Mouse (Mus musculus) testis, adult 2 months (tissue): ENCODE data around the gene Wdr54. TPM values are rescaled to one million over a fixed set of nuclear protein-coding genes. Genes with fewer than 3 reads are reported as not detected.
"Not testable (repeated sequence)": the region's sequence is repeated elsewhere in the genome, so short reads cannot be mapped to it uniquely, and the experiment has no call there.

Source experiments
- H3K27ac ChIP-seq: fragments of 200-500 bp; 2 replicates; pipeline ENCODE4 v1.5.1; 2012; ENCODE audit warnings: low read depth, low read length; ENCODE audit not compliant: control insufficient read depth, insufficient read depth
- H3K27me3 ChIP-seq: fragments of 200-500 bp; 2 replicates; pipeline ENCODE4 v1.6.1; 2012; ENCODE audit warnings: mild to moderate bottlenecking, low read length, moderate library complexity; ENCODE audit not compliant: control insufficient read depth, insufficient read depth
- H3K36me3 ChIP-seq: fragments of 200-500 bp; 2 replicates; pipeline ENCODE4 v1.6.1; 2012; ENCODE audit warnings: mild to moderate bottlenecking, low read length; ENCODE audit not compliant: control insufficient read depth, insufficient read depth
- H3K4me1 ChIP-seq: fragments of 200-500 bp; 2 replicates; pipeline ENCODE4 v1.6.1; 2012; ENCODE audit warnings: low read length; ENCODE audit not compliant: control insufficient read depth, insufficient read depth
- H3K4me3 ChIP-seq: fragments of 200-500 bp; 2 replicates; pipeline ENCODE4 v1.5.1; 2012; ENCODE audit warnings: low read depth, mild to moderate bottlenecking, low read length, moderate library complexity, mixed read lengths; ENCODE audit not compliant: control insufficient read depth
- CTCF ChIP-seq: fragments of 200-500 bp; IDR thresholded peaks from 2 replicates; pipeline ENCODE4 v1.5.1; 2012; ENCODE audit warnings: low read depth, mild to moderate bottlenecking, inconsistent platforms, low read length, moderate library complexity; ENCODE audit not compliant: control insufficient read depth, insufficient read depth, insufficient replicate concordance
- POLR2A ChIP-seq: fragments of 200-500 bp; IDR thresholded peaks from 2 replicates; pipeline ENCODE4 v1.6.1; 2012; ENCODE audit warnings: low read depth, mild to moderate bottlenecking, inconsistent platforms, low read length, moderate library complexity; ENCODE audit not compliant: control insufficient read depth
- polyA plus RNA-seq: library from polyadenylated mRNA; depleted of rRNA; stranded (reverse); fragments of >200 nt; gene quantifications from 2 replicates; pipeline ENCODE4 v1.2.3, GENCODE M21; 2012

The Wdr54 gene
- polyA plus RNA-seq, 1 experiment: 133 TPM

DNA sequence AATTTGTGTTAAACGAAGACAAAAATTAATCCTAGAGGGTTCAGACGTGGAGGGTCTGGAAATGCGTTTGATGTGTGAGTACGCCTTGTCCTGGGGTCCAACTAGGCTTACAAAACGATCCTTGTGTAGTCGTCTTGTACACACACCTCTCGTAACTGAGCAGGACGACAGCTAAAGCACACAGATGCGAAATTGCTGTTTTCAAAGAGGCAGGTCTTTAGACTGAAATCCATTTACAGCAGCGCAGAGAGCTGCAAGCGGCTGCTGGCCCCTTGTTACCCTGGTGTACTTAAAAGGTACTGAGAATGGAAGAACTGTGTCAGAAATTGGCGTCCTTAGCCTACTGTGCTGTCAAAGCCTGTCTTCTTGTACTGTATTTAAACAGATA, 10.0 kb upstream of the Wdr54 start:
- TF ChIP-seq POLR2A: no peak
- TF ChIP-seq CTCF: no peak
- Histone ChIP-seq H3K36me3 (no peaks in the 10 kb centered on the region; the same call in 1 of the 2 replicates), H3K27me3 (no peaks in the 10 kb centered on the region), H3K4me1 (peaks cover 18% of the 10 kb centered on the region), H3K4me3 (peak overlapping the region; percentile 93), H3K27ac (peak overlapping the region; percentile 1)

DNA sequence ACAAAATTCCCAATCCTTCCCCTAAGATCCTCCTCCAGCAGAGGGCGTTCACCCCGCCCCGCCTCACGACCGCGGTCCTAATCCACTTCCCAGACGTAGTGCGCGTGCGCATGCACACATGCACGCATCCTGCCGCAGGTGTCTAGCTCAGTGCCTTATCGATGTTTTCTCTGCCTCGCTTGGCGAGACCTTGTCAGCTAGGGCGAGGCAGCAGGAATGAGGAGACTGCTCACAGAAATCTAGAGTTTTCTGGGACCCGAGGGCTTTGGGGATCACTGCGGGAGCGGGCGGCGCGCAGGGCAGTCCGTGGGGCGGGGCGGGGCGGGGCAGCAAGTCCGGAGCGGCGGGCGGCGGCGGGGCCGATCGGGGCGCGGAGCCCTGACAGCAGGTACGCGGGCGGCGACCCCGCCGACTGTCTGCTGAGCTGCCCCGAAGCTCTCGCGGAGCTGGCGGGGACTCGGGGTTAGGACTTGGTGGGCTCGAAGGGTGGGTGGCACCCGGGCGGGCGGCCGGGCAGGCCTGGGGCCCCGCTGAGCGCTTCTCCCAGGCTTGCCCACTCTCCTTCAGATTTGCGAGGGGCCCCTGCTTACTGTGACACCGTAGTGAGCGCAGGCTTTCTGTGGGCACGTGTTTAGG, 9.5 kb upstream of the Wdr54 start, which contains the start of gene Dctn1:
Gene Dctn1, plus strand, starts transcription at position 314 of the 636 bp plus-strand sequence.
- TF ChIP-seq POLR2A (peak; percentile 35; the same call in 1 of the 2 replicates), CTCF (peak; percentile 70; the same call in 1 of the 2 replicates)

DNA sequence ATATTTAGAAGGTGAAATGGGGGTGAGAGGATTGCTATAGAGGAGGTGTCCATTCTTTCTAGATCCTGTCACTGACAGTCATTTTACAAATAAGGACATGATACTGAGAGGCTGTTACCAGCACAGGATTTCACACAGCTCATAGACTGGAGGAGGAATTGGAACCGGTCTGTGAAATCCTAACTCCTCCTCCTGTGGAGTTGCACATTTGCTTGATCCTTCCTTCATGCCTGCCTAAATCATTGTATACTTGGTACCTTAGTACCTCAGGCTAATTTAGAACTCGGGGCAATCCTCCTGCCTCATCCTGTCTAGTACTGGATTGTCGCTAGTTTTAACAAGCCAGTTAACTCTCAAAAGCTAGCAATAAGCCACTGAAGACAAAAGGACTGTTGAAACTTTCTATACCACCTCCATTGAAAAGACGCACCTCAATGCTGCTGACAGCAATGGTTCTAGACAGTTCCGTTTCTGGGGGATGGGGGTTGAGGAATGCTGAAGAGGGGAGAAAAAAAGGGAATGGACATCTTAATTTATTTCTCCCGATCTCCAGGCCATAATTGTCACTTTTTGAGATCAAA, 8.9 kb upstream of the Wdr54 start:
- Histone ChIP-seq H3K27ac (peak overlapping the region; percentile 77; the same call in 1 of the 2 replicates), H3K4me1 (peaks cover 20% of the 10 kb centered on the region)
- TF ChIP-seq CTCF (no peak), POLR2A (no peak)

More for the DNA sequence above, 9.5 kb upstream of the Wdr54 start, which contains the start of gene Dctn1:
- no peaks in the 10 kb centered on the region for H3K27me3 ChIP-seq
- H3K36me3 ChIP-seq: no peaks in the 10 kb centered on the region; the same call in 1 of the 2 replicates
- H3K4me3 ChIP-seq: peak within 1 kb of the TSS; percentile 93
- peak within 1 kb of the TSS; percentile 87 for H3K27ac ChIP-seq
- H3K4me1 ChIP-seq: peaks cover 20% of the 10 kb centered on the region

DNA sequence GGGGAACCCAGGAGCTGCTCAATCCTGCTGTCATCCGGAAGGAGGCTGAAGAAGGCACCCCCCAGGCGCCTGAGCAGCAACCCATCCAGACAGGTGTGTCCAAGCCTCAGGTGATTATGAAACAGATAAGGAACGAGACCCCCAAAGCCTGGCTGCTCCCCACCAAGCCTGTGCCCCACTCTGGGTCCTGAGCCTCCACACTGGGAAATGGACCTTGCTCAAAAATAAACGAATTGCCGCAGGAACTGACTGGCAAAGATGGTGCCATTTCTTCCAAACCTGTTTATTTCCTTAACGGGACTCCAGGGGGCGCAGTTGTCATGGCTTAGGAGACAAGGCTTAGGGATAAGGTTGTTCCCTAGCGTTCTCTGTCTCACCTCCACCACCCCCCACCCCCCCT, 6.5 kb upstream of the Wdr54 start:
- H3K27me3 ChIP-seq: no peaks in the 10 kb centered on the region
- TF ChIP-seq CTCF (peak; percentile 45; the same call in 1 of the 2 replicates), POLR2A (no peak)
- H3K4me3 ChIP-seq: peak overlapping the region; percentile 72
- H3K36me3 ChIP-seq: no peaks in the 10 kb centered on the region; the same call in 1 of the 2 replicates
- H3K4me1 ChIP-seq: peaks cover 20% of the 10 kb centered on the region
- no peak overlapping the region for H3K27ac ChIP-seq

More for the DNA sequence above, 8.9 kb upstream of the Wdr54 start:
- H3K27me3 ChIP-seq: no peaks in the 10 kb centered on the region
- peak overlapping the region; percentile 93 for H3K4me3 ChIP-seq
- H3K36me3 ChIP-seq: no peaks in the 10 kb centered on the region; the same call in 1 of the 2 replicates

DNA sequence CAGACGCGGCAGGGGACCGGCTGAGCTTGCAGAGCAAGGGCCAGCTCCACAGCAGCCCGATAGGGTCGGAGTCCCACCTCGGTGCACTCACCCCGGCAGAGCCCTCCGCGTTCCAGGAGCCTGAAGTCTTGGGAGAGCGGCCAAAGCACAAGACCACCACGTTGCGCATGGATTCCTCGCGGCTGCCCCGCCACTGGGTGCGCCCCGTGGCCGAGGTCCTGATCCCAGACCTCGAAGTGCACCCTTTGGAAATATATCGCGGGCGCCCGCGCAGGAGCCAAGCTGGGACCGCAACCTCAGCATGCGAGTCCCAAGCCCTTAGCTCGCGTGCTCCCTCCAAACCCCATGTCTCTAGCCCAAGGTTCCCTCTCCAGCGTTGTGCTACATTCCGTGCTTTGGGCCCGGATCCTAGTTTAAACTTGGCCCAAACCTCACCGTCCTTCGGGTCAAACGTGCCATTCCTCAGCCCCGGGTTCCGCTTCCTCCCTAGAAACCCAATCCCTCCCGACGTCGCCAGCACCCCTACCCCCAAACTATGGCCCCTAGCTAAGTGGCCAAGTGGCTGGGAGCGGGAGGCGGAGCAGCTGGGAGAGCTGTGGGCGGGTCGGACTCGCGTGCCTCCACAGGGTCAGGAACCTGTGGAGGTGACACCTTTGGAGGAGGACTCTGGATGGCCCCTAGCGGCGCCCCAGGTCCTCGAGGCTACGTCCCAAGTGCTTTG, 5.9 kb upstream of the Wdr54 start:
- Histone ChIP-seq H3K27me3 (no peaks in the 10 kb centered on the region), H3K4me3 (peak overlapping the region; percentile 72), H3K27ac (no peak overlapping the region), H3K4me1 (peaks cover 20% of the 10 kb centered on the region), H3K36me3 (no peaks in the 10 kb centered on the region; the same call in 1 of the 2 replicates)
- no peak for TF ChIP-seq POLR2A

DNA sequence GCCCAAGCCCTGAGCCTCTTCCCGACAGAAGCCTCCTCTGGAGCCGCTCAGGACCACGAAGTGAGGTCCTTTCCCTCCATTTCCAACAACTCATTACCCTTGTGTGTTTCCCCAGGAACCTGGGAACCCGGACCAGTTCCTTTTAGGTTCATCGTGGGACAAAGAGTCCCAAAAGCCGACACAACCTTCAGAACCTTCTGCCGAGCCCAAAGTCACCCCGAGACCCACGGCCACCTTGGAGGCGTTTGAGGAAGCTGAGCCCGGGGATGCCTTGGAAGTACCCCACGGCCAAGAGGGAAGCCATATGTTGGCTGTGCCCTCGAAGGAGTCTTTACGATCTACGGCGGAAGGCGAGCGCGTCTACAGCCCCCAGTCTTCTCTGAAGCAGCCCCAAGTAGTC, 5.2 kb upstream of the Wdr54 start:
- 0 out of 2 replicates have a peak, but pooled peaks have one; percentile 4 for TF ChIP-seq CTCF
- no peak for TF ChIP-seq POLR2A
- no peaks in the 10 kb centered on the region for H3K27me3 ChIP-seq
- no peak overlapping the region for H3K27ac ChIP-seq
- H3K36me3 ChIP-seq: no peaks in the 10 kb centered on the region; the same call in 1 of the 2 replicates
- peak overlapping the region; percentile 72 for H3K4me3 ChIP-seq
- H3K4me1 ChIP-seq: peaks cover 20% of the 10 kb centered on the region

DNA sequence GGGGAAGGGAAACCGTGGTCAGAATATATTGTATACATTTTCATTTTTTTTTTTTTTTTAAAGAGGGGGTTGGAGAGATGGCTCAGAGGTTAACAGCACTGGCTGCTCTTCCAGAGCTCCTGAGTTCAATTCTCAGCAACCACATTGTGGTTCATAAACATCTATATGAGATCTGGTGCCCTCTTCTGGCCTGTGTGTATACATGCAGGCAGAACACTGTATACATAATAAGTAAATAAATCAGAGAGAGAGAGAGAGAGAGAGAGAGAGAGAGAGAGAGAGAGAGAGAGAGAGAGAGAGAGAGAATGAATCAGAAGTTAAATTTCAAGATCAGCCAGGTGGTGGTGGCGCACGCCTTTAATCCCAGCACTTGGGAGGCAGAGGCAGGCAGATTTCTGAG, 3.3 kb upstream of the Wdr54 start:
- H3K27ac ChIP-seq, H3K36me3 ChIP-seq, H3K27me3 ChIP-seq: not testable (repeated sequence)
- Histone ChIP-seq H3K4me1 (peaks cover 23% of the 10 kb centered on the region), H3K4me3 (peak overlapping the region; percentile 53; the same call in 1 of the 2 replicates)
